Mouse (Mus musculus): ENCODE data around the gene Fnip1.

- TF ChIP-seq RAD21 (IDR thresholded peaks at IDR 0.05; ENCODE audit: low read depth, low read length) (no peak), CTCF (IDR thresholded peaks at IDR 0.05 in 2 of 3, conservative IDR thresholded peaks at IDR 0.05 in 1 of 3; ENCODE audit: control insufficient read depth in 1 of 3, insufficient read depth in 1 of 3, low read depth in 2 of 3, low read length in 3 of 3, poor library complexity in 1 of 3, severe bottlenecking in 1 of 3) (no peak), TCF12 (IDR thresholded peaks at IDR 0.05; ENCODE audit: low read depth, low read length) (no peak), POLR2A (IDR thresholded peaks at IDR 0.05; ENCODE audit: control insufficient read depth in 1 of 2, insufficient read depth in 1 of 2, low read depth in 1 of 2, low read length in 2 of 2, poor library complexity in 1 of 2) (no peak), MAX (IDR thresholded peaks at IDR 0.05; ENCODE audit: low read length) (no peak; the same call in 1 of the 2 replicates)
Measured at GRCm38 (mm10) chr11:54438366-54438781, 375 bp downstream of the Fnip1 start.
